Mouse (Mus musculus) hindbrain, embryonic 13.5 days (tissue): ENCODE measurements around the gene Olfr173. TPM values are rescaled to one million over a fixed set of nuclear protein-coding genes. Genes with fewer than 3 reads are reported as not detected.

ENCODE experiments used
- ATAC-seq: fragments of 200-750 bp; cut with Nextera tagmentation; 2 replicates; pipeline ENCODE4 v1.8.0; 2017; ENCODE audit warnings: moderate TSS enrichment; ENCODE audit not compliant: low FRiP score
- H3K27ac ChIP-seq: fragments of 300-500 bp; sonication (generic); 2 replicates; pipeline ENCODE4 v1.5.1; 2015; ENCODE audit warnings: inconsistent platforms, mild to moderate bottlenecking, moderate library complexity
- H3K27me3 ChIP-seq: fragments of 300-500 bp; sonication (generic); 2 replicates; pipeline ENCODE4 v1.6.1; 2015; ENCODE audit warnings: mild to moderate bottlenecking, inconsistent platforms
- H3K36me3 ChIP-seq: fragments of 300-500 bp; sonication (generic); 2 replicates; pipeline ENCODE4 v1.6.1; 2015; ENCODE audit warnings: mild to moderate bottlenecking, inconsistent platforms
- H3K4me1 ChIP-seq: fragments of 300-500 bp; sonication (generic); replicated peaks from 2 replicates; pipeline ENCODE4 v1.6.1; 2015; ENCODE audit warnings: inconsistent platforms
- H3K4me2 ChIP-seq: fragments of 300-500 bp; sonication (generic); 2 replicates; pipeline ENCODE4 v1.6.1; 2015; ENCODE audit warnings: inconsistent platforms, mild to moderate bottlenecking, moderate library complexity
- H3K4me3 ChIP-seq: fragments of 300-500 bp; sonication (generic); 2 replicates; pipeline ENCODE4 v1.5.1; 2015; ENCODE audit warnings: mild to moderate bottlenecking, inconsistent platforms
- H3K9ac ChIP-seq: fragments of 300-500 bp; sonication (generic); 2 replicates; pipeline ENCODE4 v1.6.1; 2015; ENCODE audit warnings: mild to moderate bottlenecking, inconsistent platforms
- H3K9me3 ChIP-seq: fragments of 300-500 bp; sonication (generic); 2 replicates; pipeline ENCODE4 v1.6.1; 2016; ENCODE audit warnings: inconsistent platforms
- WGBS: fragments of 180-500 bp; shearing (Covaris S2); methylation state at CpG from one replicate; pipeline ENCODE4 v1.1.7; 2015; 5-methylcytosine and 5-hydroxymethylcytosine counted together
- microRNA-seq: library from miRNA; unstranded; fragments of <30 nt; microRNA quantifications from one replicate; pipeline ENCODE4, GENCODE M21; 2016
- polyA plus RNA-seq: library from polyadenylated mRNA; unstranded; fragments of >200 nt; fragmentation: Nextera tagmentation; extraction: Ambion mirVana; gene quantifications from 2 replicates; pipeline ENCODE4 v1.2.1, GENCODE M21; 2015

Gene Olfr173
- not detected in 2 replicates for polyA plus RNA-seq

GRCm38 (mm10) chr16:58800168-58800567 lies at the start of gene Olfr173:
Olfr173 (minus strand) TSS chr16:58800268.
- 83% methylated on average over 2 of the region's 2 CpGs for WGBS
- no peak within 1 kb of the TSS for H3K4me3 ChIP-seq
- H3K36me3 ChIP-seq: no peaks in the 10 kb centered on the region
- no peak within 1 kb of the TSS for H3K4me2 ChIP-seq
- no peaks in the 10 kb centered on the region for H3K4me1 ChIP-seq
- H3K9ac ChIP-seq: no peak within 1 kb of the TSS
- H3K27me3 ChIP-seq: no peaks in the 10 kb centered on the region
- H3K9me3 ChIP-seq: no peaks in the 10 kb centered on the region
- H3K27ac ChIP-seq: no peak within 1 kb of the TSS
- no peak for ATAC-seq

DNA sequence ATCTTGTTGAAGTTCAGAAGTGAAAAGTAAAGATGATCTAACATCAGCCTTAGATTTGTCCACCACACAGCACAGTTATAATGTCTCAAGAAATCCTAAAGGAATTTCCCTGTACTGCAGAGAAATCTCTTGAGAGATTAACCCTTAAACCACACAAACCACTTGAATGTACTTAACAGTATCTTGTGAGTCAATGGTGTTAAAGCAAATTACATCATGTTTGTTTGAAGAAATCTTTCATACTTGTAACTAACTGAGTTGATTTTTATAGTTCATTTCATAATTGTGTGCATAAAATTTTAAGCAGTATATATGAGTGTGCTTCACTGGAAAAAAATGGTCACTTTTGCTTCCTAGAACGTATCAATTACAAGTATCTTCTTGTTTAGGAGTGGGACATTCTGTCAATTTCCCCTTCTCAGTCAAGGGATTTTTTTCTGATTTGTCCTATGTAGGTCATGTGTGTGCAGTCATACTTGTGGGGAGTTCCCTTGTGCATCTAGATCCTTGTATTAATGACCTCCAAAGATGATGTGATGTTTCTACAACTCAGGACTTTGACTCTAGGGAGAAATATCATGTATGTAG lies 26.8 kb upstream of the Olfr173 start, which contains the start of gene Olfr175-ps1:
TSS of gene Olfr175-ps1 (minus strand) at position 51 of the 588 bp plus-strand sequence.
- H3K4me2 ChIP-seq: no peak within 1 kb of the TSS
- H3K4me1 ChIP-seq: no peaks in the 10 kb centered on the region
- no peaks in the 10 kb centered on the region; the same call in 1 of the 2 replicates for H3K9me3 ChIP-seq
- no peaks in the 10 kb centered on the region for H3K36me3 ChIP-seq
- WGBS: 88% methylated on average over 1 of the region's 1 CpGs
- H3K4me3 ChIP-seq: no peak within 1 kb of the TSS
- no peaks in the 10 kb centered on the region for H3K27me3 ChIP-seq
- no peak within 1 kb of the TSS for H3K27ac ChIP-seq
- ATAC-seq: no peak
- no peak within 1 kb of the TSS for H3K9ac ChIP-seq

DNA sequence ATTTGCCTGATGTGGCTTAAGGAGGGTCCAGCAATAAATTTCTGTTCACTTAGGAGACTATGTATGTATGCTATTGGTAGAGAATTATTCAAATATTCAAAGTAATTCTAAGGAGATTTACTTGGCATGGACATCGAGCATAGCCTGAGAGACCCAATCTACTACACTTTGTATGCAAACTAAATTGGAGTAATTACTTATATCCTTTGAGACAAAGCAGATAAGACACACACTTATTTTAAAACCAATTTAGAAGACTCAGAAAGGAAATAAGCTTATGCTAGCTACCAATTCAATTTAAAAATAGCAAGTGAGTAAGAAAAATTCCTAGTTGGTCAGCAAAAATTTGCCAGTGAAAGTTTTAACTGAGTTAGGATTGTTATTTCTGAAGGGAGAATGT lies 37.0 kb downstream of the Olfr173 start, which contains the start of gene Olfr172:
TSS of gene Olfr172 (minus strand) at position 101 of the 400 bp plus-strand sequence.
- H3K27me3 ChIP-seq: no peaks in the 10 kb centered on the region
- WGBS: 85% methylated on average over 1 of the region's 1 CpGs
- no peaks in the 10 kb centered on the region for H3K4me1 ChIP-seq
- H3K9ac ChIP-seq: no peak within 1 kb of the TSS
- no peaks in the 10 kb centered on the region for H3K36me3 ChIP-seq
- no peaks in the 10 kb centered on the region for H3K9me3 ChIP-seq
- H3K4me3 ChIP-seq: no peak within 1 kb of the TSS
- no peak within 1 kb of the TSS for H3K27ac ChIP-seq
- no peak within 1 kb of the TSS for H3K4me2 ChIP-seq
- ATAC-seq: no peak

DNA sequence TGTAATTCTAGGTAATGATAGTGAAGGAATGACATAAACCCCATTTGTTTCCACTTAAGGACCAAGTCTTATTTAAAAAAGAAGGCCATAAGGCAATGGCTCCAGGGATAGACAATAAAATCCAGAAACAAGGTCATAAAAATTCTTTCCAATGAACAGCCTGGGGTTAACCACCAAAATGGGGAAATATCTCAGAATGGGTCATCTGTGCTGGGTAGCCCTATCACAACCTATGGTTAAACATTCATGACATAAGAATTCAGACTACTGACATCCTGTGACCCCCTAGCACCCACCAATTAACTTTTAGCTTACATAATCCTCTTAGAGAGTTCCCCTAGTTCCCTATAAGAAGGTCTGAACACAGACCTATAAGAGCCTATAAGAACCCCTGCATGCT lies 43.9 kb downstream of the Olfr173 start:
- ATAC-seq: no peak
- Histone ChIP-seq H3K4me1 (no peaks in the 10 kb centered on the region), H3K27ac (no peak overlapping the region)

DNA sequence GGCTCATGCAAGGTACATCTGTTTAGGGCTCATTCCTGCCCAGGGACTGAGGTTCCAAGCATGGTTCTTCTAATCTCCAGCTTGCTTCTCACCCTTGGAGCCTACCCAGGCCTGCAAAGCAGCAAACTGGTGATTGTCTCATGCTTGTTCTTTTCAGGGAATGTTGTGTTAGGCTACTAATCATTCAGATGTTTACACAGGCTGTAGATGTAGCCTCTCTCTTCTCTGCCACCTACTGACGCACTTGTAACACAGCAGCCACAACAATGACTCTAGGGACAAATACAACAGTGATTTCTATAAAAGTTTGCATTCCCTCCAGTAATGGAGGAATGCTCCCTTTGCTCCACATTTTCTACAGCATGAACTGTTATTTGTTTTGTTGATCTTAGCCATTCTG lies 48.8 kb downstream of the Olfr173 start:
- H3K4me2 ChIP-seq: no peak overlapping the region
- no peak overlapping the region for H3K4me3 ChIP-seq
- no peaks in the 10 kb centered on the region for H3K27me3 ChIP-seq
- no peaks in the 10 kb centered on the region for H3K4me1 ChIP-seq
- 23% methylated on average over 1 of the region's 1 CpGs for WGBS
- no peak for ATAC-seq
- no peak overlapping the region for H3K9ac ChIP-seq
- no peak overlapping the region for H3K27ac ChIP-seq
- no peaks in the 10 kb centered on the region for H3K36me3 ChIP-seq
- no peaks in the 10 kb centered on the region for H3K9me3 ChIP-seq

More for the DNA sequence above, 43.9 kb downstream of the Olfr173 start:
- Histone ChIP-seq H3K4me3 (no peak overlapping the region), H3K9me3 (no peaks in the 10 kb centered on the region), H3K4me2 (no peak overlapping the region), H3K36me3 (no peaks in the 10 kb centered on the region), H3K9ac (no peak overlapping the region), H3K27me3 (no peaks in the 10 kb centered on the region)

GRCm38 (mm10) chr16:58746715-58747114 lies 53.4 kb downstream of the Olfr173 start:
- Histone ChIP-seq H3K4me3 (no peak overlapping the region), H3K36me3 (no peaks in the 10 kb centered on the region), H3K9me3 (no peaks in the 10 kb centered on the region), H3K27me3 (no peaks in the 10 kb centered on the region), H3K4me1 (no peaks in the 10 kb centered on the region), H3K4me2 (no peak overlapping the region), H3K27ac (no peak overlapping the region), H3K9ac (no peak overlapping the region)
- ATAC-seq: no peak
- 80% methylated on average over 4 of the region's 4 CpGs for WGBS

Small RNA genes lying within 50 kb of the gene (microRNA-seq; reads per million reads assigned to microRNA genes)
- not detected for gene Gm27564

Other genes starting within 250 kb of the Olfr173 start
- gene Gm813, start 183.3 kb downstream of the Olfr173 start, polyA plus RNA-seq: not detected in 2 replicates
- gene E330017A01Rik, start 161.5 kb downstream of the Olfr173 start, polyA plus RNA-seq: not detected in 2 replicates
- gene Cpox, start 130.0 kb downstream of the Olfr173 start, polyA plus RNA-seq: 10.6 and 10.8 TPM in 2 replicates
- gene Gpr15, start 81.2 kb downstream of the Olfr173 start, polyA plus RNA-seq: not detected in 2 replicates
- gene Cldnd1, start 72.4 kb downstream of the Olfr173 start, polyA plus RNA-seq: 123 and 126 TPM in 2 replicates
- gene Olfr172, start 37.1 kb downstream of the Olfr173 start, polyA plus RNA-seq: not detected in 2 replicates
- not detected in 2 replicates for gene Olfr175-ps1, start 26.5 kb upstream of the Olfr173 start, polyA plus RNA-seq
- gene Olfr177, start 74.5 kb upstream of the Olfr173 start, polyA plus RNA-seq: not detected in 2 replicates
- not detected in 2 replicates for gene Olfr178, start 91.8 kb upstream of the Olfr173 start, polyA plus RNA-seq
- gene Olfr181, start 128.5 kb upstream of the Olfr173 start, polyA plus RNA-seq: not detected in 2 replicates
- gene Olfr180, start 129.1 kb upstream of the Olfr173 start, polyA plus RNA-seq: not detected in 2 replicates
- not detected in 2 replicates for gene Olfr183, start 195.1 kb upstream of the Olfr173 start, polyA plus RNA-seq
- not detected in 2 replicates for gene Olfr186, start 230.0 kb upstream of the Olfr173 start, polyA plus RNA-seq
- gene Olfr187, start 239.5 kb upstream of the Olfr173 start, polyA plus RNA-seq: not detected in 2 replicates